Mouse (Mus musculus) cortical plate, adult 2 months (tissue): ENCODE data around the gene Tnfrsf9. TPM values are rescaled to one million over a fixed set of nuclear protein-coding genes. Genes with fewer than 3 reads are reported as not detected.
A peak's percentile ranks its signal among the peaks of the same experiment; 100 is the strongest.

Experiments used
- H3K27ac ChIP-seq: fragments of 200-500 bp; 2 replicates; pipeline ENCODE4 v1.5.1; 2012; ENCODE audit warnings: low read length, control low read depth, inconsistent platforms; ENCODE audit not compliant: insufficient read depth
- H3K4me1 ChIP-seq: fragments of 200-500 bp; 2 replicates; pipeline ENCODE4 v1.6.1; 2011; ENCODE audit warnings: low read length; ENCODE audit not compliant: control insufficient read depth, insufficient read depth
- H3K4me3 ChIP-seq: fragments of 200-500 bp; 2 replicates; pipeline ENCODE4 v1.5.1; 2011; ENCODE audit warnings: mild to moderate bottlenecking, low read length, control low read depth; ENCODE audit not compliant: insufficient read depth
- CTCF ChIP-seq: fragments of 200-500 bp; IDR thresholded peaks from 2 replicates; pipeline ENCODE4 v1.5.1; 2011; ENCODE audit warnings: mild to moderate bottlenecking, control low read depth, low read length; ENCODE audit not compliant: insufficient read depth; ENCODE audit errors: extremely low read depth
- POLR2A ChIP-seq: fragments of 200-500 bp; IDR thresholded peaks from 2 replicates; pipeline ENCODE4 v1.6.1; 2011; ENCODE audit warnings: mild to moderate bottlenecking, low read length, control low read depth; ENCODE audit not compliant: insufficient read depth; ENCODE audit errors: extremely low read depth
- polyA plus RNA-seq: library from polyadenylated mRNA; depleted of rRNA; stranded (reverse); fragments of >200 nt; gene quantifications from 2 replicates; pipeline ENCODE4 v1.2.3, GENCODE M21; 2012

Gene Tnfrsf9
- polyA plus RNA-seq, 1 experiment, result 0.71 TPM

DNA sequence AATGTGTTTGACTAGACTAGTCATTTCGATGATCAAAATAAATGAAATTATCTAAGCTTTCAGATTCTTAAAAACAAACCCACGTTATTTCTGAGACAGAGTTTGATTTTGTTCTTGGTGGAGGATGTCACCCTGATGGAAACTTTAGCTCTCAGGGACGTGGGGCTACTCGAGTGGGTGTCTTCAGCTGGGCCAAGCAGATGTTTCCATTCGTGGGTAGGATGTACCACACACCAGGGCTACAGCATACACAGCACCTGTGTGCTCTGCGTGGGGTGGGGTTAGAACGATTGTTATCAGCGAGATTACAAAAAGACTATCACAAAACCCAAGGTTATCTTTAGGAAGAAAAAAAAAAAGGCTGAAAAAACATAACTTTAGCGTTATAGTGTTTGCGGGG is 36.6 kb downstream of the Tnfrsf9 start:
- Histone ChIP-seq H3K4me1 (no peaks in the 10 kb centered on the region), H3K4me3 (no peak overlapping the region), H3K27ac (no peak overlapping the region)
- TF ChIP-seq CTCF (no peak), POLR2A (no peak)

DNA sequence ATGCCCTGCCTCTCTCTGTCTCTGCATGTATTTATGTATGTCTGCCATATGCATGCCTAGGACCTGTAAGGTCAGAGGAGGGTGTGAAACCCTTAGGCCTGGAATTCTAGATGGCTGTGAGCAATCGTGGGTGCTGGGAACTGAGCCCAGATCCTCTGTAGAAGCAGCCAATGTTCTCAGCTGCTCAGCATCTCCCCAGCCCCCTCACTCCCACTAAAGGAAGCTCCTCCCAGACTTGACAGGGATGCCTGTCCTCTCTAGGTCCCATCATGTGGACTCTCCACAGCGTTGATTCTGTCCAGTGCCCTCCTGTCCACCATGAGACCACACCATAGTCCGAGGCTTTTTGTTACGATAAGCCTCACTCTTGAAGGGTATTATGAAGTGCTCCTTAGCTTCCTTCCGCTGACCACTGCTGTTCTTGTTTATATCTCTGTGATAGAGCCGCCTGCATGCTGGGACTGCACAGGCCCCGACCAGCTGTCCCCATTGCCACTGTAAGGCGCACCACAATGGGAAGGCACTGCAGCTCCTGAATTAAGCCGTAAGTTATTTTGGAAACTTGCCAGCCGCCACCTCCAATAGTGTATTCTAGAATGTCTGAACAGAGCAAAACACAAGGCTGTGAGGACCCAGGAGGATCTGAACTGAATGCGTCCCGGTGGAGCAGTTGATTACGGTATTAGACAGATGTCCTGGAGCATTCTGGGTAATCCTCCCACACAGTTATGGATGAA is 42.2 kb downstream of the Tnfrsf9 start:
- TF ChIP-seq CTCF (no peak), POLR2A (no peak)
- H3K4me1 ChIP-seq, result peaks cover 1% of the 10 kb centered on the region; the same call in 1 of the 2 replicates
- no peak overlapping the region for H3K27ac ChIP-seq

DNA sequence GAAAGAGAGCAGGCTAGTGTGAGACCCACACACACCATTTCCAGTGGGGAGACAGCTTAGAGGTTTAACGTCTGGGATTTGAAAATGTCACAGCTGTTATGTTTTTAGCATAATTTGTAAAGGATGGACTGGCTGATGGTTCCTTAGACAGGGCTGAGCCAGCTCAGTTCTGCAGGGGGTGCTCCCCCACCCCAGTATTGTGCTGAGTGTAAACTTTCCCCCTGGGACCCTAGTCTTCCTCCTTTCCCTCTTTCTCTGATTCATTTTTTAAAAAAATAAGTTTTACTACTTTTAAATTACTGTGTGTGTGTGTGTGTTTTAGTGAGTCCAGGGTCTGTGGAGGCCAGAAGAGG is 42.7 kb downstream of the Tnfrsf9 start:
- Histone ChIP-seq H3K4me3 (no peak overlapping the region), H3K4me1 (peaks cover 1% of the 10 kb centered on the region; the same call in 1 of the 2 replicates), H3K27ac (no peak overlapping the region)
- TF ChIP-seq POLR2A, result no peak
- no peak for TF ChIP-seq CTCF

More for the DNA sequence above, 42.2 kb downstream of the Tnfrsf9 start:
- no peak overlapping the region for H3K4me3 ChIP-seq

DNA sequence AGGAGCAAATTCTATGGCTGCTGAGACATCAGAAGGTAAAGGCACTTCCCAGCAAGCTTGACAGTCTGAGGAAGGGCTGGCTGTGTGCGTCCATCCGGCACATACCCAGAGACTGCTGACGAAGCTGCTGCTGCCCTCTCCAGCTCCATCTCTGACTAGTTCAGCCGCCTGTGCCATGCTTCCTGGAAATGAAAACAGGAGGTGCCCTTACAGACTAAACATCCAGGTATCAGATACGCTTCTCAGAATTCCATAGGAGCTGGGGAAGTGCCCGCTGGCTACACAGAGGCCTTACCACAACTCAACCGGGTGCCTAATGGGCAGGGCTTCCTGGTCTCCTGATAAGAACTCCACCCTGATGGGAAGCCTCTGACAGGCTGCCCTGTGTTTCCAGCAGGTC is 44.2 kb downstream of the Tnfrsf9 start:
- Histone ChIP-seq H3K4me1 (peaks cover 1% of the 10 kb centered on the region; the same call in 1 of the 2 replicates), H3K4me3 (no peak overlapping the region), H3K27ac (no peak overlapping the region)
- no peak for TF ChIP-seq CTCF
- TF ChIP-seq POLR2A, result no peak

DNA sequence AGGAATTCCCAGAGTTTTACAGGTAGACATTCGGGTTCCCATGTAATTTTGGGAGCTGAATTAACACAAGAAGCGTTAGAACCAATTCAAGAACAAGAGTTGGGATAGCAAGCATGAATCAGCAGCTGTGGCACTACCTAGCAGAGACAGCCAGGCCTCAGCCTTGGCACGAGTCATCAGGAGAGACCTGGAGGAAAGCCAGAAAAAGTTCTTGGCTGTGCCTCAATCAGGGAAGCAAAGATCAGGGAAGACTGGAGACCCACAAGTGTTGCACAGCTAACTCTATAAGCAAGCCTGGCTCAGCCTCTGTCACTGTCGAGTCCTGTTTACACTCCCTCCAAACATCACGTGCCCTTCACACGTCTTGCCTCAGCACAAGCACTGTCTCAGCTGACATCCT is 47.9 kb downstream of the Tnfrsf9 start:
- Histone ChIP-seq H3K27ac (no peak overlapping the region), H3K4me3 (no peak overlapping the region), H3K4me1 (no peaks in the 10 kb centered on the region)
- no peak for TF ChIP-seq POLR2A
- TF ChIP-seq CTCF, result no peak

DNA sequence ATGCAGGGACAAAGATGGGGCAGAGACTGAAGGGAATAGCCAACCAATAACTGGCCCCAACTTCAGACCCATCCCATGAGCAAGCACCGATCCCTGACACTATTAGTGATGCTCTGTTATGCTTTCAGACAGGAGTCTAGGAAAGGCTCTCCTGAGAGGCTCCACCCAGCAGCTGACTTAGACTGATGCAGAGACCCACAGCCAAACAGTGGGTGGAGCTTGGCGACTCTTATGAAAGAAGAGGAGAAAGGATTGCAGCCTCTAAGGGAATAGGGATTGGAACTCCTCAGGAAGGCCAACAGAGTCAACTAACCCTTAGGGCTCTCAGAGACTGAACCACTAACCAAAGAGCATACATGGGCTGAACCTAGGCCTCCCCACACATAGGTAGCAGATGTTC is 49.3 kb downstream of the Tnfrsf9 start:
- Histone ChIP-seq H3K4me3 (no peak overlapping the region), H3K4me1 (no peaks in the 10 kb centered on the region), H3K27ac (no peak overlapping the region)
- TF ChIP-seq CTCF, result no peak
- no peak for TF ChIP-seq POLR2A

DNA sequence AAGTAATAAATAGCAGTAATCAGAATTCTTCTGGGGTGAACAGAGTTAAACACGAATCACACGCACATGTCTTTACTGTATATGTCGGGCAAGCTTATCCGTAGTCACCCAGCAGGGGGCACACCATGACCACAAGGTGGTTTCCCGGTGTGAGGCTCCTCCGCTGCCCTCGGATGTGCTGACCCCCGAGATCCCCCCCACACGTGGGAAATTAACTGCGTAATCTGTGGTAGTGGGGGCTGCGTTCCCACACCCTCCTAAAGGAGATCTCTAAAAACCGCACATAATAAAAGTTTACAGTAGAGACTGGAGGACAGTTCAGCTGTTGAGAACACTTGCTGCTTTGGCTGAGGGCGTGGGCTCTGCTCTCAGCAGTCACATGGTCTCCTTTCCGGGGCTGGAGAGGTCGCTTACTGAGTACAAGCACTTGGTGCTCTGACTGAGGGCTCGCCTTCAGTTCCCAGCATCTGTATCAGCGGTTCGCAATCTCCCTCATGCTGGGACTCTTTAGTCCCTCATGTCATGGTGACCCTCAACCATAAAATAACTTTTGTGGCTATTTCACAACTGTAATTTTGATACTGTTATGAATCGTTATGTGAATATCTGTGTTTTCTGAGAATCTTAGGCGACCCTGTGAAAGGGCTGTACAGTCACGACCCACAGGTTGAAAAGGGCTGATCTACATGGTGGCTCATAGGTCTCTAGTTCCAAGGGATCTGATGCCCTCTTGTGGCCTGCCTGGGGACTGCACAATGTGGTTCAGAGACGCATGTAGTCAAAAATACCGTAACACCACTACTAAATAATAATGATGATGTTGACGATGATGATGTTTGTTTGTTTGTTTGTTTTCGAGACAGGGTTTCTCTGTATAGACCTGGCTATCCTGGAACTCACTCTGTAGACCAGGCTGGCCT is 50.5 kb downstream of the Tnfrsf9 start:
- H3K4me1 ChIP-seq, result no peaks in the 10 kb centered on the region
- H3K4me3 ChIP-seq, result no peak overlapping the region
- no peak overlapping the region for H3K27ac ChIP-seq
- no peak for TF ChIP-seq POLR2A
- TF ChIP-seq CTCF, result peak; percentile 92

DNA sequence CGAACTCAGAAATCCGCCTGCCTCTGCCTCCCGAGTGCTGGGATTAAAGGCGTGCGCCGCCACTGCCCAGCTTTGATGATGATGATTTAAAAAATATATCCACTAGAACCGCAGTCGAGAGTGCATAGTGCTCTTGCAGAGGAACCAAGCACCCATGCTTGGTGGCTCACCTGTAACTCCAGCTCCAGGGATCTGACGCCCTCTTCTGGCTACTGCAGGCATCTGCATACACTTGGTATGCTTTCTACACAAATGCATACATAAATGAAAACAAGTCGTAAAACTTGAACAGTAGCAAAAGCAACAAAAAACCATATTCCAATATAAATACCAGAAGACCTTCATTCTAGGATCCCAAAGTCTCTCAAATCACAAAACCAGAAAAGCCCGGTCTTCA is 51.2 kb downstream of the Tnfrsf9 start:
- TF ChIP-seq CTCF (0 out of 2 replicates have a peak, but pooled peaks have one; percentile 17), POLR2A (no peak)
- Histone ChIP-seq H3K4me1 (no peaks in the 10 kb centered on the region), H3K4me3 (no peak overlapping the region), H3K27ac (no peak overlapping the region)

DNA sequence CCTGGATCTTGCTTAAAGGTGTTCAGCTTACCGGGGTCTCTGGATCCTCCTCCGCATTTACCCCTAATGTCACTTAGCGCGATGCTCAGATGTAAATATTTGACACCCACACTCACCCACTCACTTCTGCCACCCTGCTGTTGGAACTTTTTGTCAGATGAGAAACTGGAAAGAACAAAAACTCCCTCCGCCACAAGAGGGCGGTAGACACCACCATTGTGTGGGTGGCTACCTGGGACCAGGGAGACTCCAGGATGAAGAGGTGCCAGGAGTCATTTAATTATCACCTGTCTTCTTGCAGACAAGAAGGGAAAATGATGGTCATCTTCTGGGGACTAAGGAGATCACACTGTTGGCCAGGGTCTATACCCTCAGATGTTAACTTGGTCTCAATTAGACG is 52.2 kb downstream of the Tnfrsf9 start:
- H3K4me3 ChIP-seq, result no peak overlapping the region
- TF ChIP-seq POLR2A (no peak), CTCF (peak; percentile 67)
- no peaks in the 10 kb centered on the region for H3K4me1 ChIP-seq
- no peak overlapping the region for H3K27ac ChIP-seq

DNA sequence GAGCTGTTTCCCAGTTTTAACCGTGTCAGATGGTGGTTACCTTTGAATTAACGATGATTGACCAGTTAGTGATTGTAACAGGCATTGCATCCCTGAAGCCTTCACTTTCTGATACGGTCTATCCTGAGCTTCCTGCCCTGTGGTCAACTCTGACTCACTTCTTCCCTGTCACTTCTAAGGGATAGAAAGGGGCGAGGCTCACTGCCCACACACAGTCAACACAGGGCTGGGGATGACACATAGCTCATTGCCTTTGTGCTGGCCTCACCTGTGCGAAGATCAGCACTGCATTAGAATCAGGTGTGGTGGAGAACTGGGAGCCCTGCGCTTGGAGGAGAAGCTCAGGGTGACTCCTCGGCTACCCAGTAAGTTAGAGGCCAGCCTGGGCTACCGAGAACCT is 54.6 kb downstream of the Tnfrsf9 start:
- no peak overlapping the region for H3K4me3 ChIP-seq
- no peak for TF ChIP-seq POLR2A
- no peak for TF ChIP-seq CTCF
- no peak overlapping the region for H3K27ac ChIP-seq

More for the DNA sequence above, 54.6 kb downstream of the Tnfrsf9 start:
- no peaks in the 10 kb centered on the region for H3K4me1 ChIP-seq
